Mouse (Mus musculus) cerebellum, postnatal 25 days (tissue): ENCODE measurements around the gene Rassf1.

ENCODE experiments used
- DNase-seq, 2 experiments: peaks; one replicate each; pipeline ENCODE4 v3.0.0; 2021; ENCODE audit warnings: mixed read lengths in 2 of 2

Gene Rassf1

DNA sequence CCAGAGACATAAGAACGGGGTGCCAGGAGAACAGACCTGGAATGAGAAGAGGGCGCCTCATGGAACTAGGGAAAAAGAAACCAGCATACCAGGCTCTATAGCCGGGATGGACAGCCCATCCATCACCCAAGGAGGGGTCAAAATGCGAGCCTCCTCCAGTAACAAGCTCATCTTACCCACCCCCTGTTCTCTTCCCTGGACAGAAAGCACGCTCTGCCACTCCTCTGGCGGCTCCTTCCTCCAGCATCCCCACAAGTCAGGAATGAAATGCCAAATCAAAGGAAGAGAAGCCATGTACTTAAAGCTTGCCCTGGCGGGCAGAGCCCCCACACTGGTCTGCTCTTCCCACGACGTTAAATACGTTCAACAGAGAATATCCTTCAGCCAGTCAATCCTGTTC, 10.3 kb upstream of the Rassf1 start:
- DNase-seq: no peak

DNA sequence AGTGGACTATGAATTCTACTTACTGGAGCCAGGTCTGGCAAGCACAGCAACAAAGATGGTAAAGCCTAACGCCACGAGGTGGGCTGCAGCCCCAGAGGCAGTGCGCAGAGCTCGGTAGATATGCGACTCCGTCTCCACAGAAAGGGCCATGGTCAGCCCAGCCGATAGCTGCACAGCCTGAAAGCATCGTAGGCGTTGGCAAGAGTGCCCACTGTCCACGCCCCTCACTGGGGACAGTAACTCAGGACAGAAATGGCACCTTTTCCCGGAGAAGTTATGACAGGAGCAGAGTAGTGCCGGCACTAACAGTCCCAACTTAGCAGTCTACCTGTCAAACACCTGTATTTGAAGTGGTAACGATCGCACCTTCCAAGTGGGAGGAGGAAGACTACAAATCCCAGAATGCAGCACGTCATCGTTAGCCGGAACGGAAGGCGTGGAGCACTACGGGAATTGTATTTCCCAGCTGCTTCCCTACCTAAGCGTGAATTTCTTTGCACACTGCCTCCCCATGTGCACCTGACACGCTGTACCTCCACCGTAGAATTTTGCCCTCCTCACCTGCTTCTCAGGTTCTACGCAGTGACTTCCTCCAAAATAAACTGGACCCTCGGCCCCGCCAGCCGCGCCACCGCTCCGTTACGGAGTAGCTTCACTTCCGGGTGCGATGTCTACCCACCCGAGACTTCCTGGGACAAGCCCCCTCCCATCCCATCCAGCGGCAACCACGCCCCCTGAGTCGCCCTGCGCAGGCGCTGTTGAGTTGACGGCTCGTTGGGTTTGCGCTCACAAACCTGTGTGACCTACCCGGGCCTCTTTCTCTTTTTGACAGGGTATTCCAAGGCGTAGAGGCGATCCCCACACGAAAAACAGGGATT, 9.6 kb upstream of the Rassf1 start, which contains the start of the genes Cyb561d2 and Nprl2:
Gene Cyb561d2 (minus strand): TSS at position 720 of the 878 bp plus-strand sequence.
Gene Nprl2 (plus strand): TSS at position 753 of the 878 bp plus-strand sequence.
- DNase-seq: peak; percentile 94 to 95

DNA sequence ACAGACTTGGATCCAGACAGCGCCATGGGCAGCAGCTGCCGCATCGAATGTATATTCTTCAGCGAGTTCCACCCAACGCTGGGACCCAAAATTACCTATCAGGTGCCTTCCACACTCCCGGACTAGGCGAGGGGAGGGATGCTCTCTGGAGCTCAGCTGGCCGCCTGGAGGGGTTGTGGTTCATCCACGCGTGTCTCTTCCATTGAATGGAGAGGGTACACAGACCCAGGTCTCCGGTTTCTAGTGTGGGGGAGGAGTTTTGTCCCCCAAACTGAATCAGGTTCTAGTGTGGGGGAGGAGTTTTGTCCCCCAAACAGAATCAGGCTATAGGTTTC, 9.0 kb upstream of the Rassf1 start:
- no peak for DNase-seq

DNA sequence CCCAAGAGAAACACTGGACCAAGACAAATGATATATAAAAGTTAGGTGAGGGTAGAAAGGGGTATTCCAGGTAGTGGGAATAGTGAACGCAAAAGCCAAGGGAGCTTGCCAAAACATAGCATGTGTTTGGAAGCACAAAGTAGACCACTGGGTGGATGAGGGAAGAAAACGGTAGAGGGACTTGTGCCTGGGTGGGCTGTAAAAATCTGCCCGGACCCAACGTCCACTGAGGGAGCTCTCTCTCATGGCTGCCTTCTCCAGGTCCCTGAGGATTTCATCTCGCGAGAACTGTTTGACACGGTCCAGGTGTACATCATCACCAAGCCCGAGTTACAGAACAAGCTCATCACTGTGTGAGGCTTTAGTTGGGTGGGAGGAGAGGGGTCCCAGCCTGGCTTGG, 8.6 kb upstream of the Rassf1 start:
- DNase-seq: no peak

DNA sequence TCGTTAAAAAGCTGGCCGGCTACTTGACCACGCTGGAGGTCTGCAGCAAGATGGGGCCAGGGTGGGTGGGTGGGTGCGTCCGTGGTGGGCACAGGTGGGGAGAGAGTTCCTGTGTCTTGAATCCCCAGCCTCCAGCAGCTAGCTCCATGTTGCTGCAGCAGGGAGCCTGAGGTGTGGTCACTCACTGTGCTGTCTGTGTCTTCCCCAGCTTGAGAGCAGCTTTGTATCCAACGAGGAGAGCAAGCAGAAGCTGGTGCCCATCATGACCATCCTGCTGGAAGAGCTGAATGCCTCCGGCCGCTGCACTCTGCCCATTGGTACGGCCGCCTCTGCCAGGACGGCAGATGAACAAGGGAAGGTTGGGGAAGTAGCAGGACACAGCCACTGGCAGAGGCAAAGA, 8.1 kb upstream of the Rassf1 start:
- DNase-seq: no peak

DNA sequence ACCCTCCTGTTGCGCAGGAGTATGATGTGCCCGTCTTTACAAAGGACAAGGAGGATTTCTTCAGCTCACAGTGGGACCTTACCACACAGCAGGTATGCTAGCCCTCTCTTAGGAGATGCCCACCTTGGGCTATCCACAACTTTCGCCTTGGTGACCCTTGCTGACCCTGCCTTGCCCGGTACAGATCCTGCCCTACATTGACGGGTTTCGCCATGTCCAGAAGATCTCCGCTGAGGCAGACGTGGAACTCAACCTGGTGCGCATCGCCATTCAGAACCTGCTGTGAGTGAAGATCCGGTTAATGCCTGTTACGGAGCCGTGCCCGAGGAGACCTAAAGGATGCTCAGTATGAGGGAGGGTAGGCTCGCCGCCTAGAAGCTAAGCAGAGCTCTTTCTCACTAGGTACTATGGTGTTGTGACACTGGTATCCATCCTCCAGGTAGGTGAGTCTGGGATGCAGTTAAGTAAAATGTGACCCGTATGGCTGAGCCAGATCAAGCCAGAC, 7.1 kb upstream of the Rassf1 start:
- no peak for DNase-seq

DNA sequence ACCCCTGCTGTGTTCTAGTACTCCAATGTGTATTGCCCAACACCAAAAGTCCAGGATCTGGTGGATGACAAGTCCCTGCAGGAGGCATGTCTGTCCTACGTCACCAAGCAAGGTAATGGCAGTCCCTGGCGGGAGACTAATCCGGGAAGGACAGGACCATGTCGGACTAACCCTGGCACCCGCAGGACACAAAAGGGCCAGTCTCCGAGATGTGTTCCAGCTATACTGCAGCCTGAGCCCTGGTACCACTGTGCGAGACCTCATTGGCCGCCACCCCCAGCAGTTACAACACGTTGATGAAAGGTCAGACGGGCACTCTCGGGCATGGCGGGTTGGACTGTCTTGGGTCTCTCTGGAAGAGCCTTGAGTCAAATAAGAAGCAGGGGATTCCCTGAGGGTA, 6.6 kb upstream of the Rassf1 start:
- no peak for DNase-seq

DNA sequence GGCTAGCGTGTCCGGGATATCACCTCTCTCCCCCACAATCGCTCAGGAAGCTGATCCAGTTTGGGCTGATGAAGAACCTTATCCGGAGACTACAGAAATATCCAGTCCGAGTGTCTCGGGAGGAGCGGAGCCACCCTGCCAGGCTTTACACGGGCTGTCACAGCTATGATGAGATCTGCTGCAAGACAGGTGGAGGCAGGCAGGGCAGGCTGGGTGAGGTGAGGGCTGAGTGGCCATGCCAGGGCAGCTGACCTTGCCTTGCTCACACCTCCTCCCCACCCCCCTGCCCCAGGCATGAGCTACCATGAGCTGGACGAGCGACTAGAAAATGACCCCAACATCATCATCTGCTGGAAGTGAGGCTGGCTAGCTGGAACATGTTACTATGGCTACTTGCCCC, 6.2 kb upstream of the Rassf1 start:
- DNase-seq: peak; percentile 18 to 44

DNA sequence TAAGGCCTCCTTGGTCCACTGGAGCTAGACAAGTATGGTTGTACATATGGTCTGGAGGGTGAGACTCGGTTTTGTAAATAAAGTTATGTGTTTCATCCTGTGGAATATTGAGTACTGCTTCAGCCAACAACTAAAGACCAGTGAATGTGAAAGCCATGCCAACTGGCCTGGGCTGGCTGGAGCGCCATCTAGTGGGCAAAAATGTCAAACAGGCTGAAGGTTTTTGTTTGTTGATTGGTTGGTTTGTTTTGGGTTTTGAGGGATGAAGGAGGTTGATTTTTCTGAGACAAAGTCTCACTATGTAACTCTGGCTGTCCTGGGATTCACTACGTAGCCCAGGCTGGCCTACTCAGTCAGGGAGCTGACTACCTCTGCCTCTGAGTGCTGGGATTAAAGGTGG, 5.8 kb upstream of the Rassf1 start:
- DNase-seq: peak; percentile 83 to 88

DNA sequence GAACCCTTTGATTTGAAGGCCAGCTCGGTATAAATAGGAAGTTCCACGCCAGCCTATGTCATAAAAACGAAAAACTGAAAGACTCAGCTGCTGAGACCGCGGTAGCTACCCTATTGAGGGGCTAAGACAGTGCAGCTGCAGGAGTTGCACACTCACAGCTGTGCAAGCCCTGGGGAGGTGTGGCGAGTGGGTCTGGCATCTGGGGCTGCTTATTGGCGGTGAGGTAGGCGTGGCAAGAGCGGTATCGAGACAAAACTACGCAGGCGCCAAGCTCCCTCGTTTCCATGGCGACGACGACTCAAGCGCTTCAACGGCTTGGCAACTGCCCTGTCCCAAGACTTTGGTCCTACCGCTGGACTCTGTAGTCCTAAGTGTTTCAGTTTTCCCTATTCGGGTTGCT, 4.3 kb upstream of the Rassf1 start, which contains the start of gene Zmynd10:
Gene Zmynd10 (plus strand): TSS at position 273 of the 400 bp plus-strand sequence.
- DNase-seq: peak in 1 of 2 experiments; percentile 66

DNA sequence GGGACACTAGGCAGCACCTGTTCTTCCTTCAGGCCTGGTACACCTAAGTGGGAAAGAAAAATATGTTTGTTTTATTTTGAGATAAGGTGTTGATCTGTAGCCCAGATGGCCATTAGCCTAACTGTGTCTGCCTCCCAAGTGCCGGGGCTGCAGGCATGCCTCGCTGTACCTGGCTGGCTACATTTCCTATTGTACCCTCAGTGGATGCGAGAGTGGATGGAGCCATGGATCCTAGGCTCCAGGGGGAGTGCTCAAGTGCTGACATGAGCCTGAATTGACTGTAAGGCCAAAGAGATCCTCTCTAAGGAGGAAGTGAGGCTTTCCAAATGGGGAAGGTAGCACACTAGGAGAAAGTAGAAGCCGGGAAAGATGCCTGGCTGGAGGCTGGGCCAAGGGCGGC, 3.4 kb upstream of the Rassf1 start:
- DNase-seq: no peak

DNA sequence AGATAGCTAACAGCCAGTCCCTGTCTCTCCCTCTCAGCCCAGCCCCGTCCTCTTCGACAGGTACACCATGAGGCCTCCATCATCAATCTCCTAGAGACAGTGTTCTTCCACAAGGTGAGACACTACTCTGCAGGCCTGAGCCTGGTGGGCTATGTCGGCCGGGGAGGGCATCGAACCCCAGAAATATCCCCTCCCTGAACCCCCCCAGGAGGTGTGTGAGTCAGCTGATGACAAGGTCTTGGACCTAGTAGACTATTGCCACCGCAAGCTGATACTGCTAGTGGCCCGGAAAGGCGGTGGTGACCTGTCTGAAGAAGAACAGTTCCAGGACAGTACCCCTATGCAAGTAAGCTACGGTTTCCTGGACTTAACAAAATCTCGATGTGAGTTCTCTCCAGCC, 2.5 kb upstream of the Rassf1 start:
- DNase-seq: no peak

DNA sequence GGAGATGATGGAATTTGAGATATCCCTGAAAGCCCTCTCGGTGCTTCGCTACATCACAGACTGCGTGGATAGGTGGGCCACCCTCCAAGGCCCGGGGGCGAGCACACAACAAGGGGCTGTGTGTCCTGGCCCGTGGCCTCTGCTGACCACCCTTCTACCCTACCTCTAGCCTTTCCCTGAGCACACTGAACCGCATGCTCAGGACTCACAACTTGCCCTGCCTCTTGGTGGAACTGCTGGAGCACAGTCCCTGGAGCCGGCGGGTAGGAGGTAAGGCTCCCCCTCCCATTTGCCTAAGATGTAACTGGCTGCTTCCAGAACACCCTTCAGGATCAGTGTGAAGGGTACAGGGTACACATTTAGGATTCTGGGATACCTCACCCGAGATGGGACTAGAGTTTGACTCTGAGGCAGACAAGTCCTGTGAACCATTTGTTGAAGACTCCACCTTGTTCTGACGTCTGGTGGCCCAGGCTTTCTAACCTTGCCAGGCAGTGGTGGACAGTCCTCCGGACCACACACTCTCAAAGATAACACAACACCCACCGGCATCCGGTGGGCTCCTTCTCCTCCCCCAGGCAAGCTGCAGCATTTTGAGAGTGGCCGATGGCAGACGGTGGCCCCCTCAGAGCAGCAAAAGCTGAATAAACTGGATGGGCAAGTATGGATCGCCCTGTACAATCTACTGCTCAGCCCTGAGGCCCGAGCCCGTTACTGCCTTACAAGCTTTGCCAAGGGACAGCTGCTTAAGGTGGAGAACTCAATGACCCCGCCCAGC, 1.9 kb upstream of the Rassf1 start:
- DNase-seq: no peak

DNA sequence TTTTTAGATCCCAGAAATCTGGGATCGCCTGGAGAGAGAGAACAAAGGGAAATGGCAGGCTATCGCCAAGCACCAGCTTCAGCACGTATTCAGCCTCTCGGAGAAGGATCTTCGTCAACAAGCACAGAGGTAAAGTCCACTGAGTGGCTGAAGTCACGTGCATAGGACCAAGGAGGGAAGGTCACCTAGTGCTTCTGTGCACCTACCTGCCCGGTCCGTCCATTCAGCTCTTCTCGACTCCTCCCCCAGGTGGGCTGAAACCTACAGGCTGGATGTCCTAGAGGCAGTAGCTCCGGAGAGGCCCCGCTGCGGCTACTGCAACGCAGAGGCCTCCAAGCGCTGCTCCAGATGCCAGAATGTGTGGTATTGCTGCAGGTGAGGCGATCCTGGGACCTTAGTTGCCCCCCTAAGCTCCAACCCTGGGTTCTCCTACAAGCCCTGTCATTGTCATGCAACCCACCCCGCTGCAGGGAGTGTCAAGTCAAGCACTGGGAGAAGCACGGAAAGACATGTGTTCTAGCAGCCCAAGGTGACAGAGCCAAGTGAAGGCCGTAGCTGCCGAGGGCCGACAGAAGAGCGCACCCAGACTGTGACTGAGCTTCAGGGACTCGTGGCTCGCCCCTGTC, 751 bp upstream of the Rassf1 start:
- no peak for DNase-seq

DNA sequence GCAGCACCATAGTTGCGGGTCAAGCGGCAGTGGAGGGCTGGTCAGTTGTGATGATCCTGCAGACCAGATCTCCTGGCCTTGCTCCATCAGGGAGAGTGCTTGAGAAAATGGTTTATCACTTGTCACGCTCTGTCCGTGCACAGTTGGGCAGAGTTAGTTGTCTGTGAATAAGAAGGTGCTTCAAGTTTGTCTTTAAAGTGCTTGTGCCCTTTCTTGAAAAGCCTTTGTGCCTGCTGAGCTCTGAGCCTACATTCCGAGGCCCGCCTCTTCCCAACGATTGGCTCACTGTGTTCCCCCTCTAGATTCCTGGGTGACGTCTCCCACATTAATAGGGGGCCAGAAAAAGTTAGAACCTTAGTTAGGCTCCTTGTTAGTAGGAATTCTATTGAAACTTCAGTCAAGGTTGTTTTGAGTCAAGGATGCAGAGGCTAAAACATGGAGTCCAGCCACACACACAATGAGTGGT, 568 bp downstream of the Rassf1 start:
- no peak for DNase-seq

DNA sequence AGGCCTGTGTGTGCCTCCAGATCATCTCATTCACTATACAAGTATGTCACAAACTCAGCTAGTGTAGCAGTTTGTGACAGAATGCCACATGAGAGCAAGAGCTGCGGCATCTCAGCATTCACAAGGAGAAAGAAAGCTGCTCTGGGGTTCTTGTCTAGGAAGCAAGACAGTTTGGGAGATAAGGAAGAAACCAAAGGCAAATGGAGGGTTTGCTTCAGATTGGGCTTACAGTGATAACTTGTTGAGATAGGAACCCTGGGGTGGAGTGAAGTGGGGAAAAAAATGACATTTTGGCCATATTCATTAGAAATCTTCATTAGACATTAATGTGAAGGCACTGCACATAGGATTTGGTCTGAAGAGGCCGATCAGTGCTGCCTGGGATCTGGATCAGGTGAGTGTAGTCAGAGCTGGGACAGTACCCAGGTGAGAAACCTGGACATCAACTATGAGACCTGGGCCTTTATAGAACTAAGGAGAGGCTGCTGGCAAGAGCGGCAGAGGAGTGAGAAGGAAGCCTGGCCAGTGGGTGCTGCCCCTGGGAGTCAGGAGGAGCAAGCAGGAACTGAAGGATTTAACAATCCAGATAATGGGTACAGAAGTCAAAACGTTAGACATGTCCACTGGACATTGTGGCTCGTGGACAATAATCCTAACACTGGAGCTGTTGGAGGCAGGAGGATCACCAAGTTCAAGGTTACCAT, 1.5 kb downstream of the Rassf1 start:
- no peak for DNase-seq

DNA sequence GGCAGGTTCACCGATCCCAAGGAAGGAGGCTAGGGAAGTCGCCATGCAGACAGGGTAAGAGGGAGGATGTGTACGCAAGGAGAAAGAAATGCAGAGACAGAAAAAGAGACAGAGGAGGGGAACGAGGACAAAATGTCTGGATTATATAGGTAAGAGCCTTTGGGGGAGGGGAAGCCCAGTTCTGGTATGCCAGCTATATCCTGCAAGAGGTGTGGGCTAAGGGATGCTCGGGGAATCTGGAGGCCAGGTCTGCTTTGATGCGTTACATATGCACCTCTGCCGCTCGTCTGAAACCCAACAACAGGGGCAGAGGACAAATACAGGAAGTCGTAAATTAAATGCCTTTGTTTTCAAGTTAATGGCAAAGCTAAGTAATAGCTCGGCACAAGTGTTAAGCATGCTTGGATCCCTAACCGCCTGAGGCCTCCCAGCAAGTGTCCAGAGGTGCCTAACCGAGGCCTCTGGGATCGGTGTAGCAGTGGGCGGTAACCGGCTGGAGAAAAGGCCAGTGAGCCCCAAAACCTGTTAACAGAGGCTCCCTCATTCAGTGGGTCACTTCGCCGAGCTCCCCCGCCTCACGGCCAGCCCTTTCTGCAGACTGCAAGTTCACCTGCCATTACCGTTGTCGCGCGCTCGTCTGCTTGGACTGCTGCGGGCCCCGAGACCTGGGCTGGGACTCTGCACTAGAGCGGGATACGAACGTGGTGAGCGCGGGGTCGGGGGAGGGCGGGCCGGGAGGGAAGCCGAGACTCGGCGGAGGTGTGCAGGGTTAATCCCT, 2.4 kb downstream of the Rassf1 start:
- DNase-seq: peak in 1 of 2 experiments; percentile 72

DNA sequence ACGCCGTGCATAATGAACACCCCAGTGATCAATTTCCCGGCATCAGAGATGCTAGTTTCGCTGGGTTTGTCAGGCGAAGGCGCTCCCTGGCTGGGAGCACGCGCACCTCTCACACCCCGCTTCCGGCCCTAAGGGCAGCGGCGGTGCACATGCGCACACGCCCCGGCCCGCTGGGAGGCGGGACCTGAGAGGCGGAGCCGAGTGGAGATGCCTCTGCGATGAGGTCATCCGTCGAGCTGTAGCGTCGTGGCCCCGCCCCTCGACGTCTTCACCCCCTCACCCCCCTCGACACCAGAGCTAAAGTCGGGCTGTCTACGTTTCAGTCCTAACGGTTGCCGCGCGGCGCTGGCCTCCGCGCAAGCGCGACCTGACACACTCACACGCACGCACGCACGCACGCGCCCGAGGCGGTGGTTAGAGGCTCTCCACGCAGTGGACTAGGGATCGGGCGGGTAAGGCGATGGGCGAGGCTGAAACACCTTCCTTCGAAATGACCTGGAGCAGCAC, 3.0 kb downstream of the Rassf1 start:
- DNase-seq: peak; percentile 94 to 98

DNA sequence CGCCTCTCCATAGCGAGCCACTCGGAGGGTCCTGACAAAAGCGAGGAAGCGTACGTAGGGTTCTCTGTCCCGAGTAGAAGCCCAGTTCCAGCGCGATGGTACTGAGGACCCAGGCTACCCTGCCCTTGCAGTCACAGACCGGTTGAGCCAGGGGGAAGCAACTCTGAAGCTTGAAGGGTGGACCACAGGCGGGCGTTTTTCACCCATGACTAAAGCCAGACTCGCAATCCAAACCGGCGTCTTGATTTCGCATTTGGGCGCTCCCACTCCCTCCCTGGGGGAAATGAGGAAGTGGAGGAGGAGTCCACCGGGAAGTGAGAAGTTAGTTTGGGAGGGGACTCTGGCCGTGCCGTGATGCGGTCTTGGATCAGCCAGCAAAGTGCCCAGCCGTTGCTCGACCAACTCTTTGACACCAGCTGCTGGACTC, 3.7 kb downstream of the Rassf1 start:
- DNase-seq: no peak

DNA sequence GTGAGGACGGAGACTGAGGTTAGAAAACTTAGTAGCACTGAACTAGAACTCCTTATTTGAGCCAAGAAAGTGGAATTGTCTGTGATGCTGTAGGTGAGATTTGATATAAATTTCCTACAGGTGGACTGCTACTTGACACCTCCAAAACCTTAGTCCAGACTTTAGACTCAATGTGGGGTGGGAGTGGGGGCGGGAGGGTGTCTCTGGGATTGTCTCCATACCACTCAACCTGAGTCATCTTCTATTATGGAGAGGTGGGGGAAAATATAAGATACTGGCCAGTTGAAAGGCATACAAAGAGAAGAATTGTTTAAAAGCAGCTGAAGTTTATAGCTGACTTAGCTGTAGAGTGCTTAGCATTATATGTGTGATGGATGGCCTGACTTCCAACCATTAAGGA, 4.3 kb downstream of the Rassf1 start:
- no peak for DNase-seq

DNA sequence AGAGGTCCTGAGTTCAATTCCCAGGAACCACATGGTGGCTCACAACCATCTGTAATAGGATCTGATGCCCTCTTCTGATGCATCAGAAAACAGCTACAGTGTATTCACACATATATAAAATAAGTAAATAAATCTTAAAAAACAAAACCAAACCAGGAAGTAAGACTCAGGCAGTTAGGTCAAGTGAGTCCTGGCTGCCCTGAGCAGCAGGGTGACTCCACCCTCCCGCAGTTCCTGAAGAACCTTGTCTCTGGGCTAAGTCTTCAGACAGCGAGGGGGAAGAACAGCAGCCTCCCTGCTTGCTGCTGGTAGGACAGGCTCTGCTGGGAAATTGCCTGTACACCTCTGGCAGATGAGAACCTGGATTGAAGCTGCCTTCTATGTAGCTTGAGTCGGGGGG, 5.0 kb downstream of the Rassf1 start:
- DNase-seq: no peak
